Mouse (Mus musculus): ENCODE measurements at regions not wholly inside any gene's neighbourhood (a gene's known extent, or its start where the extent isn't known, plus 50 kb on each side); places are given as distances from the start of the nearest gene placed in this dataset.

DNA sequence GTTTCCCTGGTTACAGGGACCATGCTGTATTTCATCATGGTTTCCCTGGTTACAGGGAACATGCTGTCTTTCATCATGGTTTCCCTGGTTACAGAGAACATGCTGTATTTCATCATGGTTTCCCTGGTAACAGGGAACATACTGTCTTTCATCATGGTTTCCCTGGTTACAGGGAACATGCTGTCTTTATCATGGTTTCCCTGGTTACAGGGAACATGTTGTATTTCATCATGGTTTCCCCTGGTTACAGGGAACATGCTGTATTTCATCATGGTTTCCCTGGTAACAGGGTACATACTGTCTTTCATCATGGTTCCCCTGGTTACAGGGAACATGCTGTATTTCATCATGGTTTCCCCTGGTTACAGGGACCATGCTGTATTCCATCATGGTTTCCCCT lies 1579.5 kb downstream of the 4930444P10Rik start:
- DNase-seq, result no peak

- no peak for DNase-seq
Observed at GRCm38 (mm10) chr1:14512481-14513285, 1580.4 kb downstream of the 4930444P10Rik start.

DNA sequence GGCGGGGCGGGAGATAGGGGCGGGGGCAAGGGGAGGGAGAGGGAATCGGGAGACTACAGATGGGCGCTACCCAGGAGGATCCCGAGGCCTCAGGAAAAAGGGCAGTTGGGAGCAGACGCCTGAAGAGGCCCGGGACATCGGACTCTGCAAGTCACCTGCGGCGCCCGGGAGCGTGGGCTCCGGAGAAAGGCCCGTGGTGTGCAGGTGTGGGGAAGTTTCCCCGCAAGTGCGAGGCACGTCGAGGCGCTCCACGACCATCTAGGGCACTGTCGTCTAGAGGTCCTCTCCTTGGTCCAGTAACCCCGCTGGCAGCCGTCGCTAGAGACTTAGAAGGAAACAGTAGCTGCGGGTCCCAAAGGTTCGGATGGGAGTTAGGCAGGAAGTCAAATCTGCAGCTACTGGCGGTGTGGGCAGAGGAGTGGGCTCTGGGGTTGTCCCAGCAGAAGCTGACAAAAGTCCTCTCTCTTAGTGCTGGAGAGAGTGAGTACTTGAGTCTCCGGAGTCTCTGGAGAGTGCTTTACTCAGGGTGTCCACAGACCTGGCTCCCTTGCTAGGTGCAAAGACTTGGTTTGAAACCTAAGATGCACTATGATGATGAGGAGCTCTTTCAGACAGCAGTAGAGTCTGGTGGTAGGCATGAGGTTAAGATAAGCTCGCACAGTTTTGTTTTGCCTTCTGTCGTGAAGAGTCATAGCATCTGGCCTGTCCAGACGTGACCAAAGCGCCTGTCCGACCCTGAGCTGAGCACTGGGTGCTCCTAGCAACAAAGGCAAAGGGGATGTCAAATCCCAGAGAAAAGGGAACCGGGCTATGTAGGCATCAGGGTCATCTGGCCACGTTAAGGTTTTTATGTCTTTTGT lies 1586.1 kb downstream of the 4930444P10Rik start:
- DNase-seq, result no peak

DNA sequence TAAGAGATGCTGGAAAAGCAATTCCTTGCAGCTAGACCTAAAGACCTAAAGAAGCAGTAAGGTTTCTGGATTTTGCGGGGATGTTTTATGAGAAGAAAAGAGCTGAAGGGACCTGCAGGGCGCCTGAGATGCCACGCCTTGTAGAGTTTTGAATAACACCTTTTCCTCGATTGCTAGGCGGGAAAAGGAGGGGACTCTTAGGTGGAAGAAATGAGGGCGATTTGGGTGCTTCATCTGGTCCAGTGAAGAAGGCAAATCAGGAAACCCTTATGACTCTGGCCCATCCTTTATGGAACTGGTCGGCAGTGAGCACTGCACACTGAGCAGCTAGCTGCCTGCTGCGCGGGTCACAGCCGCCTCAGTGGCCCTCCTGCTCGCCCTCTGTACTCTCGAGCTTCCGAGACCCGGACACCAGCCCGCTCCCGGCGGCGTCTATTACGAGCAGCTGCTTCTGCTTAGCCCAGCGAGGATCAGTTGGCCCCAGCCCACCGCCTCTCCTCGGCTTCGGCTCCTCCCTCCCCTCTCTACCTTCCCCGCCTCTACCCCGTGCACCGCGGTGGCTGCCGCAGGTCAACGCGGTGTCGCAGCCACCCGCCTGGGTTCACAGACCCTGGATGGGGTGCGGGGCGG lies 1586.8 kb downstream of the 4930444P10Rik start:
- no peak for DNase-seq

DNA sequence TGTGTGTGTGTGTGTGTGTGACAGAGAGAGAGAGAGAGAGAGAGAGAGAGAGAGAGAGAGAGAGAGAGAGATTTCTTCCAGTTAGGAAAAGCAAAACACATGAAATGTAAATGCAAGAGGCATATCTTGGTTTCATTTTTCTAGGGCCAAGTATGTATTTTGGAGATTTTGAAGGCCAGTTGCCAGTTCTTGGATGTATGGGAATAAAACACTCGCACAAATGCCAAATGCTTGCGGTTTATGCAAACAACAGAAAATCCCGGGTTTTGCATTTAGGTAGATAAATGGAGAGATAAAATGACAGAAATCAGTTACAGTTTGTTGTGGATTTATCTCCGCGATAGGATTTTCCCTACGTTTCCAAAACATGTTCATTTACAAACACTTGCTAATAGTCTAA lies 1587.4 kb downstream of the 4930444P10Rik start:
- DNase-seq, result no peak

- no peak for DNase-seq
Observed at GRCm38 (mm10) chr1:14504767-14505343, 1588.3 kb downstream of the 4930444P10Rik start.

GRCm38 (mm10) chr1:14503881-14504742 lies 1589.0 kb downstream of the 4930444P10Rik start:
- no peak for DNase-seq

DNA sequence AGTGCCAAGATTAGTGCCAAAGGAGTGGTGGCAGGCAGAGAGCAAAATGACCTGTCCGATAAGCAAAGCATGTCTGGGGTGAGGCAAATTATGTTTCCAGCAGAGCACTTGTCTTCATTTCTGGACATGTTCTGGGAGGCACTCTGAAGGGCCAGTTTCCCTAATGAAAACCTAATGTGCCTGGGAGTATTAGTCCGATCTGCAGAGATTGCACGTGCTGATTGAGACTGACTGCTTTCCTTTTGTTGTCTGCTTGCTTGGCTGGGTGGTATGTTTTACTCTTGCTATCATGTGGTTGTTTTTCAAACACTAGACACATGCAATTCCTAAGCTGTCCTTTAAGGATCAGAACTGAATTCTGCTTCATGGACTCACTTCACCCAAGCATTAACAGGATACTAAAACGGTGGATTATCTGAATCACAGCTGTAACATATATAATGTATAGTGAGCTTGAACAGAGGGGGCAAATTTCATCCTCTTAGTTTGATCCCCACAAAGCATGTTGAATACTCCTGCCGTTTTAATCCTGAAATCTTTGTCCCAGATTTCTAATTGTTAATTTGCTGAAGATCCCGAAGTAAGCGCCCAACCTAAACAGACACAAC lies 1589.8 kb downstream of the 4930444P10Rik start:
- DNase-seq, result no peak

DNA sequence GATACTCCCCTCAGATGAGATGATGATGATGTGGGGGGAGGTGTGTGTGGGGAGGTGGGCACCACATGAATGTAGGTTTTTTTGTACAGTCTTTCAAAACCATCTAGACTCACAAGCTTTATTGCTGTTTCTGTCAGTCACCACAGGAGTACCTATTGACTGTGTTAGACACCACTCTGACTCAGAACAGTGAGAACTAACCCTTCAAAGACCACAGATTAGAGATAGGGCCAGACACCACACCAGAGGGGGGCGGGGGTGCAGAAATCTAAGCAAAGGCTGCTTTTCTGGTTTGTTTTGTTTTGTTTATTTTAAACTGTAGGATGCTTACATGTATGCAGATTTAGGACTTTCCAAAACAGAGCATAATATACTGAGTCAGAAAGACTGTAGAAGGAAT lies 1594.0 kb downstream of the 4930444P10Rik start:
- DNase-seq, result no peak

DNA sequence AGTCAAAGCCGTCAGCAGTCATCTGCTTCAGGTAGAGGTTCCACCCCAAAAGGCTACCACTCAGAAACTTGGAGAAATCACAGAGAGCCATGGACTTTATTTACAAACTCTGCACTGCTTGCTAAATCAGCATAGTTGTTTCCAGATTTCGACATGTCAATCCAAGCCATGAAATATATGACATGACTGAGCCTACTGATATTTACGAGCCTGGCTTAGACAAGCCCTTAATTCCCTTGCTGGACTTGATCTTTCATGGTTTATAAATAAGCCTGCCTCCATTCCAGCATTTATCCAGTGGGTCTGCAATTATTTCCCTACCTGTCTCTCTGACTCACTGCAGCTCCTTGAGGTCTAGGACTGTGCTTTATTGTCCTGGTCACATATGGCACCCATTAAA lies 1603.1 kb downstream of the 4930444P10Rik start:
- DNase-seq, result no peak

- DNase-seq, result no peak
Observed at GRCm38 (mm10) chr1:14487708-14488127, 1605.4 kb downstream of the 4930444P10Rik start.

DNA sequence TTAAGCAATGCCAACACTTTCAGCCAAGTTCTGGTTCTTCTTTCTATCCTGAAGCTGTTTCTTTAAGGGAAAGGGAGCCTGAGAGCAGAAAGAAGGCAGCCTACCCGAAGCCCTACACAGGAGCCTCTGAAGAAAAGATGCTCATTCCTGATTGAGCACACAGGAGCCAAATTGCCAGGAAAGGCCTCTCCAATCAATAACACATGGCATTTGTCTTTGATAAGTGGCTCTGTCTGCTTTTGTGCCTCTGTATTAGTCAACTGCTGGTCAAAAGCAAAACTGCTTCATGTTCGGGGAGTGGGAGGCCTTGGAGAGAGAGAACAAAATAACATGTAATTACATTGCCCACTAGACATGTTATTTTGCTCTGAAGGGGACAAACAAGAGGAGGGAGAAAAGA lies 1607.4 kb downstream of the 4930444P10Rik start:
- no peak for DNase-seq

DNA sequence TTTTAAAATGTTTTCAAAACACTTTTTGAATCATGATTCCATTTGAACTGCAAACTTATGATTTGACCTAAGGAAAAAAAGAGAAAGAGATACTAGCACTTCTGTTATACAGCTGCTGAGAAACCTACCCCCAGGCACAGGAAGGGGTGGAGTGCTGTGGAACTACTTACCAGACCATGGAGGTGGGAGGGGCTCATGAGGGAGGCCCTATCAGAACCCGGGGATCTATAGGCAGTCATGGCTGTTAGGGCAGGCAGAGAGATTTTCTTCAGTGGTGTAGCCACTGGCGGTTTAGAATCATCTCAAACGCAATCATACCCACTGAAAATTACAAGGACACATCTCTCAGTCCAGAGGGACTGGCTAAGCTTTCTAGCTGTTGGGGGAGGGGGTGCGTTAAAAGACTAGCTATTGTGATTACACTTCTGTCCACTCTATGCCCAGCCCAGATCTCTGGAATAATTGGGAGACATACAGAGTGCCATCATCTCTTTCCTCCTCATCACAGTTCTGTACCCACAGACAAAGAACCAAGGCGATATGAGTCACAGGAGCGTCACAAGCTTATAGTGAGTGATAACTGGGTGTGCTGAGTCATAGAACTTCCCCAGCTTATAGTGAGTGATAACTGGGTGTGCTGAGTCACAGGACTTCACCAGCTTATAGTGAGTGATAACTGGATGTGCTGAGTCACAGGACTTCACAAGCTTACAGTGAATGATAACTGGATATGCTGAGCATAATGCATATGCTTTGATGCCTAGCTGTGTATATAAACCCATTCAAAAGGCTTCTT lies 1608.8 kb downstream of the 4930444P10Rik start:
- no peak for DNase-seq

GRCm38 (mm10) chr1:14472294-14472693 lies 1620.8 kb downstream of the 4930444P10Rik start:
- DNase-seq, result no peak

DNA sequence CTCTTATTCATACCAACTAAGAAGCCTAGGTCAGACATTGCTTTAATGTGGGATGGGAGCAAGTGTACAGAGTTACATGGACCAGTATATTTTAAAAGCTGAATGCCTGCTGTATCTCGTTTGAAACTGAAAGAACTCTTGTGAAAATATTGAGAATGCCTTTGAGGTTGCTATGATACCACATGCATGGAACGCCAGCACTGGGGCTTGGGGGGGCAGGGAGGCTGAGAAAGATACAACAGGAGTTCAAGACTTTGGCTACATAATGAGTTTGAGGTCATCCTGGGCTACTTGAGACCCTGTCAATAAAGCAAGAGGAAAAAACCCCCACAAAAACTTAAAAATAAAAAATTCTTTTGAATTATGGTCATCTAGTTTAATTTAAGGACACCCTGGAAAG lies 1621.6 kb downstream of the 4930444P10Rik start:
- DNase-seq, result no peak

DNA sequence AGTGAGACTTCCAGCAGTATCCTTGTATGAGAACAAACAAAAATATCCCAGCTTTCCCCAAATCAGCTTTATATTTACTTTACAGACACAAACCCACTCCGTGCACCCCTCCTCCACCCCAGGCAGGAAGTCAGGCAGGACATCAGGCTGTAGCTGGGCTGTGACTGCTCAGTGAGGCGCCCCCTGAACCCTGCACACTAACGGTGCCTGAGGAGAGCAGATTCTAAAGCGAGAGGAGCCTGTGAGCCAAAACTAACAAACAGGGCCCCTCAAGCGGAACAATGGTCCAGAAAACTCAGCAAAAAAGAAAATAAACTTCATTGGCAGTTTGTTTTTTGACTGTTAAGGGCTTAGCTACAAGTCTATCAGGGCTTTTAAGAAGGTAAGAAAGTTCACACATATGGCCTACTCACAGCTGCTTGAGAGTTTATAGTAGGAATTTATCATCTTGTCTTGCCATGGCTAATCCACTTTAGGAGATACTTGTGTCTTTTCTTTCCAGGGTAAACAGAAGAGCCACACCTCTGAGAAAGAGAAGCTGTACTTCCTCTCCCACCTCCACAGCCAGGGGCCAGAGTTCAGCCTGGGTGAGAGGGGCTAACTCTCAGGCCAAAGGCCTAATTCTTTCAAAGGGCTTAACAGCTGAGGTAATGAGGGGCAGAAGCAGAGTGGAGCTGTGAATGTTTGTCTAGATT lies 1628.2 kb downstream of the 4930444P10Rik start:
- DNase-seq, result peak; percentile 92

DNA sequence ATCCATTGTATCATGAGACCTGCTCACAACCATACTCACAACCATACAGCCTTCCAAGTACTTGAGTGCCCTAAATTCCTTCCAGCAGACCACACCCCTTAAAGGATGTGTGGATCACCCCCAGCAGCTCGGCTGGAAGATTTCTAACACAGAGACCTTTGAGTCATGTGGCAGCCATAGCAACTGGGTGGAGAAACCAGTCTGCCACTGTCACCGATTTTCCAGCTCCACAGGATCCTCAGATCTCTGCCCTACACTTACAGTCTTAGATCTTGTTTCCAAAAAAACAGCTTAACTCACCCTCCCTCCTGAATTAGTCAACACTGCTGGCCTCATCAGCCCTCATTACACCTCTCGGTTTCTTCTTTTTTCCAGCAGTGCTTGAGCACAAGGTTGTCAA lies 1630.6 kb downstream of the 4930444P10Rik start:
- DNase-seq, result no peak

DNA sequence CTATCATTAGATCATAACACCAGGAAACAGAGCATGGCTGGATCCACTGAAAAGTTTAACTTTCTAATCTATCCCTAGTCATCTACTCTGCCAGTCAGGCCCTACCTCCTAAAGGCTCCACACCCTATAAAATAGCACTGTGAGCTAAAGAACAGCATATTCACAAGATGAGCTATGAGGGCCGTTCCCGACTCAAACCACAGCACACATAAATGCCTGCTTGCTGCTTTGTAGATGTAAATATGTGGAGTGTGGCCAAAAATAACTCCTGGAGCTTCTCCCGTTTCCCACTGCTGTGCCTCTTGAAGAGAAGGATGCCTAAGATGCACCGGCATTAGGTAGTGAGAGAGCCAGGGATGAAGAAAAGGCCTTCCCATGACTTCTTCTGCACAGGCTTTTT lies 1632.3 kb downstream of the 4930444P10Rik start:
- no peak for DNase-seq

- no peak for DNase-seq
Observed at GRCm38 (mm10) chr1:14429326-14429725, 1663.8 kb downstream of the 4930444P10Rik start.

DNA sequence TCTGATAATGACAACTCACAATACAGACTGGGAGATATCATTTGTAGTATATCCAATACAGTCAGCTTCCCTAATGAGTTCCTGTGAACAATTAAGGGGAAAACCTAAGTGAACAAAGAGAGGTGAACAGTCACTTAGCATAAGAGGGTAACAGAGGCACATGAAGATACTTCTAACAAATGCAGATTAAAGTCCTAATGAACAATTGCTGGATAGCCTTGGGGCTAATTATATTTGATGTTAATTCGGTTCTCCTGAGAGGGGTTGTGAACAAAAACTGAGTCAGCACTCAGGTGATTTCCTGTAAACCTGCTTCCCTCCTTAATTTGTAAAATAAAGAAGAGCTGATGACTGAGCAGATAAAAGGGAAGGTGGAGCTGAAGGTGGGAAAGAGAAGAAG lies 1672.1 kb downstream of the 4930444P10Rik start:
- DNase-seq, result no peak

Measured in heart, adult 11 months (tissue).